Mouse (Mus musculus) lung, adult 2 months (tissue): ENCODE measurements around the gene Slc35e4.

Experiments used
- CTCF ChIP-seq: fragments of 200-500 bp; IDR thresholded peaks from 2 replicates; pipeline ENCODE4 v1.5.1; 2011; ENCODE audit warnings: mild to moderate bottlenecking, low read length, control low read depth; ENCODE audit not compliant: insufficient read depth
- POLR2A ChIP-seq: fragments of 200-500 bp; IDR thresholded peaks from 2 replicates; pipeline ENCODE4 v1.6.1; 2011; ENCODE audit warnings: low read depth, mild to moderate bottlenecking, control low read depth, low read length, borderline replicate concordance; ENCODE audit errors: extremely low read depth

DNA sequence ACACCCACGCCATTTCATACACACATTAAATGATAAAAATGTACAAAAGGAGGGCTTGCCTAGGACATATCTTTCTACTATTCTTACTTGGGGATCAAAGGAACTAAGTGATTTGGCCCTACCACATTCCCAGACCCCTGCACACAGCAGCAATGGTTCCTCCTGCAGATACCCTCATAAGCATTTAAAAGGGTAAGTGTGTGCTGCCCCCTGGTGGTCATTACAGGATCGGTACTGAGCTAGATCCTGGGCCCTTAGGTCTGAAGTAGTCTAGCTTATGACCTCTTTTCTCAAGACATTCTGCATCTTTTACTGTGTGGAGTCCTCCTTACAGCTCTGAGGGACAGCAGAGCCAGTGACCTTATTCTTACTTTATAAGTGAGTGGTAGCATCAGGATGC is 34.6 kb downstream of the Slc35e4 start:
- TF ChIP-seq CTCF: peak; percentile 57
- no peak for TF ChIP-seq POLR2A
